Mouse (Mus musculus) neutrophil, adult 83 days (primary cell): ENCODE data around the gene Hormad1. TPM values are rescaled to one million over a fixed set of nuclear protein-coding genes. Genes with fewer than 3 reads are reported as not detected.

ENCODE experiments used
- total RNA-seq, 2 experiments: library from RNA; stranded (reverse); gene quantifications; one replicate each; pipeline ENCODE4 v1.2.4; 2023

Hormad1 gene
- total RNA-seq: not detected

GRCm38 (mm10) chr3:95559437-95559836 lies at the start of gene Hormad1:
Gene Hormad1, plus strand, starts transcription at chr3:95559677.

GRCm38 (mm10) chr3:95526622-95527211 lies 32.8 kb upstream of the Hormad1 start, which contains the start of gene Ctss:
Gene Ctss, plus strand, starts transcription at chr3:95526786.

DNA sequence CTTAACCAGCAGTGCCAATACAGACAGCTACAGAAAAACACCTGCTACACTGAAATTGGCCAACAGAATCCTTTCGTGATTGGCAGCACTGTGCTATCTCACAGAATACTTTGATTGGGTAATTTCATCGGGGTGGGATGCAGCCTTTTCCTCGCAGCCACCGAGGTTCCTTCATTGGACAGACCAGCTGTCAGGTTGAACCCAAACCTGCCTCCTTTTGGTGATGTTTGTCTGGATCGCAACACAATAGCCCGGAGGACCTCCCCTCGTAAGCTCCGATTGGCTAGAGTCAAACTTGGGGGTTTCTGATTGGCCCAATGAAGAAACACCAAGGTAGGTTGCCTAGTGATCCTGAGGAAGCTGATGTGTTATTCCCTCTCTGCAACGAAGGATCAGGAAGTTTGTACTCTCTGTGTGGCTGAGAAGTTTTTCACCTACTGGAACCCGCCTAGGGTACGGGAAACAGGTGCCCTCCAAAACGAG lies 29.2 kb downstream of the Hormad1 start, which contains the start of gene Golph3l:
Gene Golph3l, plus strand, starts transcription at position 331 of the 483 bp plus-strand sequence.

DNA sequence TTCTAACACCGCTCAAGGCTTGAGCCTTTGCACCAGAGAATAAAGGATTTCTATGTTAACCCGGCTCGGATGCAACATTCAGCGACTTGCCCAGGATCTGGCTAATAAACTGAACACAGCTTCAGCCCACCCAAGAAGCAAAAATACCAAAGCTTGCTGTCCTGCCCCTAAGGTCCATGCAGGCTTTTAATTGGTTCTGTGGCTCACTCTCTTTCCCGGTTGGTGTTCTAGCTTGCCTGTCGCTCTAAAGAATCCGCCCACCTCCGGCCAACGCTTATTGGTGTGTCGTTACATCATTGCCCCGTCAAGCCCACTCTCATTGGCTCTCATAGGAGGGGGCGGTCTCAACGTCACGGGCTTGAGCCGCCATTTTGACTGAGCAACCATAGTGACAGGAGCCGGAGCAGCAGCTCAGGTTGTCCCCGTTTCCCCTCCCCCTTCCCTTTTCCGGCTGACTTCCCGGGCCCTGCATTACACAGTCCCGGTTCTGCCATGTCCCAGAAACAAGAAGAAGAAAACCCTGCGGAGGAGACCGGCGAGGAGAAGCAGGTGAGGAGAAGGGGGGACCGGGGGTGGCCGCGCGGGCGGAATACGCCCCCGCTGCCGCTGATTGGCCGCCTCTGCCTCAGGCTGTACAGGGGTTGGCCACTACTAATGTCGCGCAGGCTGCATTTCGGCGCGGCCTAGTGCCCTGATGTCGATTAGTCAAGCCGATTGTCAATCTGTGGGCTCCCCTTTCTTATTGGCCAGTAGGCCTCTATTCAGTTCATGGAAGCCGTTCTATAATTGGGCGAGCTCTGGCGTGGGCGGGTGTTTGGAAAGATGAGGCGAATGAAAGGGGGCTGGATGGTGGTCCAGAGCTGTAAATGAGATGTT lies 65.4 kb downstream of the Hormad1 start, which contains the start of gene Ensa:
Gene Ensa, plus strand, starts transcription at position 366 of the 876 bp plus-strand sequence.

Other genes with a start within 250 kb of the Hormad1 start
- gene Cers2, start 244.9 kb upstream of the Hormad1 start, total RNA-seq: 100 to 1,000 TPM; 130 to 136 TPM
- gene Setdb1, start 202.5 kb upstream of the Hormad1 start, total RNA-seq: 10 to 100 TPM; 20.0 to 21.0 TPM
- not detected for gene 4930558C23Rik, start 156.8 kb upstream of the Hormad1 start, total RNA-seq
- gene Arnt, start 125.3 kb upstream of the Hormad1 start, total RNA-seq: 10 to 100 TPM; 53.9 to 57.9 TPM
- gene Ctsk, start 60.4 kb upstream of the Hormad1 start, total RNA-seq: 1 to 10 TPM in 1 of 2 experiments, under 1 TPM in 1; 0.97 to 1.5 TPM
- gene Ctss, start 32.9 kb upstream of the Hormad1 start, total RNA-seq: 100 to 1,000 TPM; 215 to 257 TPM
- gene Golph3l, start 29.3 kb downstream of the Hormad1 start, total RNA-seq: 10 to 100 TPM; 22.1 to 22.2 TPM
- gene Ensa, start 65.3 kb downstream of the Hormad1 start, total RNA-seq: 10 to 100 TPM; 66.0 to 72.8 TPM
- gene Mcl1, start 99.1 kb downstream of the Hormad1 start, total RNA-seq: 100 to 1,000 TPM; 760 to 809 TPM
- gene Adamtsl4, start 128.2 kb downstream of the Hormad1 start, total RNA-seq: 1 to 10 TPM in 1 of 2 experiments, under 1 TPM in 1; 0.88 to 4.0 TPM
- 1 to 10 TPM; 4.6 to 8.3 TPM for gene Ecm1, start 179.9 kb downstream of the Hormad1 start, total RNA-seq
- gene Tars2, start 200.5 kb downstream of the Hormad1 start, total RNA-seq: 10 to 100 TPM; 13.8 to 19.2 TPM